Mouse (Mus musculus) forebrain, postnatal 0 days (tissue): ENCODE results near the gene Lgals7. TPM values are rescaled to one million over a fixed set of nuclear protein-coding genes. Genes with fewer than 3 reads are reported as not detected.

Experiments used
- ATAC-seq: fragments of 200-750 bp; cut with Nextera tagmentation; 2 replicates; pipeline ENCODE4 v1.8.0; 2017; ENCODE audit warnings: mild to moderate bottlenecking, moderate library complexity
- DNase-seq: peaks from one replicate; pipeline ENCODE4 v3.0.0-alpha.2; 2015
- H3K27ac ChIP-seq: fragments of 300-500 bp; sonication (generic); 2 replicates; pipeline ENCODE4 v1.5.1; 2014; ENCODE audit warnings: low read depth, mild to moderate bottlenecking, antibody characterized with exemption, low read length, moderate library complexity, mixed read lengths
- H3K27me3 ChIP-seq: fragments of 300-500 bp; sonication (generic); 2 replicates; pipeline ENCODE4 v1.6.1; 2014; ENCODE audit warnings: mild to moderate bottlenecking, low read length, mixed read lengths; ENCODE audit not compliant: insufficient read depth
- H3K36me3 ChIP-seq: fragments of 300-500 bp; sonication (generic); 2 replicates; pipeline ENCODE4 v1.6.1; 2014; ENCODE audit warnings: mild to moderate bottlenecking, moderate library complexity; ENCODE audit not compliant: insufficient read depth
- H3K4me1 ChIP-seq: fragments of 300-500 bp; sonication (generic); 2 replicates; pipeline ENCODE4 v1.6.1; 2014; ENCODE audit warnings: antibody characterized with exemption; ENCODE audit not compliant: insufficient read depth
- H3K4me2 ChIP-seq: fragments of 300-500 bp; sonication (generic); 2 replicates; pipeline ENCODE4 v1.6.1; 2014; ENCODE audit warnings: low read depth, mild to moderate bottlenecking, moderate library complexity
- H3K4me3 ChIP-seq: fragments of 300-500 bp; sonication (generic); 2 replicates; pipeline ENCODE4 v1.5.1; 2014; ENCODE audit warnings: low read depth, low read length, mixed read lengths
- H3K9ac ChIP-seq: fragments of 300-500 bp; sonication (generic); 2 replicates; pipeline ENCODE4 v1.6.1; 2014; ENCODE audit warnings: mild to moderate bottlenecking
- H3K9me3 ChIP-seq: fragments of 300-500 bp; sonication (generic); 2 replicates; pipeline ENCODE4 v1.6.1; 2016; ENCODE audit warnings: low read length
- CTCF ChIP-seq: sonication (generic); IDR thresholded peaks from 2 replicates; pipeline ENCODE4 v1.5.1; 2016; ENCODE audit warnings: antibody characterized with exemption, control low read depth, low read depth
- WGBS: fragments of 180-500 bp; shearing (Covaris S2); extraction: QIAGEN DNeasy Blood & Tissue Kit; methylation state at CpG from one replicate; pipeline ENCODE4 v1.1.7; 2014; 5-methylcytosine and 5-hydroxymethylcytosine counted together
- polyA plus RNA-seq: library from polyadenylated mRNA; unstranded; fragments of >200 nt; fragmentation: Nextera tagmentation; extraction: Ambion mirVana; gene quantifications from 2 replicates; pipeline ENCODE4 v1.2.1, GENCODE M21; 2015
- total RNA-seq: library from RNA; depleted of rRNA; stranded (reverse); fragments of >200 nt; gene quantifications from 2 replicates; pipeline ENCODE4 v1.2.3, GENCODE M21; 2014; rRNA removed

The Lgals7 gene
- total RNA-seq (2.8 and 10.4 TPM in 2 replicates), polyA plus RNA-seq (3.5 and 3.8 TPM in 2 replicates)

DNA sequence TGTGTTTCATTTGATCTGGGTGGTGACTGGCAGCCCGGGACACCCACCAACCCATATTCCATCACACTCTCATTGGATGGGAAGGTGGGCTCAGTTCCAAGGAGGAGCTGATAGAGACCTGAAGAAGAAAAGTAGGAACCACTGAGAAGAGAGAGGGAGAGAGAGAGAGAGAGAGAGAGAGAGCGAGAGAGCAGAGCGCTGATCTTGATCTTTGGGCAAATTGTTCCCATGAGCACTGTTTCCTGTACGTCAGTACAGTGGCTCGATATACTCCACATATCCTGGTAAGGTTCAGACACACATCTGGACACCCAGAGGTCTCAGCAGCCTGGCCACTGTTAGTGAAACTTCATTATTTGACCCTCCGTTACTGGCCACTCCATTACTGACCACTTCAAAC is at the start of gene Lgals7:
Gene Lgals7, plus strand, starts transcription at position 314 of the 400 bp plus-strand sequence.
- Histone ChIP-seq H3K27ac (no peak within 1 kb of the TSS), H3K4me3 (no peak within 1 kb of the TSS), H3K4me1 (no peaks in the 10 kb centered on the region), H3K36me3 (no peaks in the 10 kb centered on the region), H3K9me3 (no peaks in the 10 kb centered on the region), H3K4me2 (no peak within 1 kb of the TSS), H3K27me3 (no peaks in the 10 kb centered on the region), H3K9ac (no peak within 1 kb of the TSS)
- no peak for TF ChIP-seq CTCF
- DNase-seq (no peak), ATAC-seq (no peak)
- 88% methylated on average over 6 of the region's 6 CpGs for WGBS

DNA sequence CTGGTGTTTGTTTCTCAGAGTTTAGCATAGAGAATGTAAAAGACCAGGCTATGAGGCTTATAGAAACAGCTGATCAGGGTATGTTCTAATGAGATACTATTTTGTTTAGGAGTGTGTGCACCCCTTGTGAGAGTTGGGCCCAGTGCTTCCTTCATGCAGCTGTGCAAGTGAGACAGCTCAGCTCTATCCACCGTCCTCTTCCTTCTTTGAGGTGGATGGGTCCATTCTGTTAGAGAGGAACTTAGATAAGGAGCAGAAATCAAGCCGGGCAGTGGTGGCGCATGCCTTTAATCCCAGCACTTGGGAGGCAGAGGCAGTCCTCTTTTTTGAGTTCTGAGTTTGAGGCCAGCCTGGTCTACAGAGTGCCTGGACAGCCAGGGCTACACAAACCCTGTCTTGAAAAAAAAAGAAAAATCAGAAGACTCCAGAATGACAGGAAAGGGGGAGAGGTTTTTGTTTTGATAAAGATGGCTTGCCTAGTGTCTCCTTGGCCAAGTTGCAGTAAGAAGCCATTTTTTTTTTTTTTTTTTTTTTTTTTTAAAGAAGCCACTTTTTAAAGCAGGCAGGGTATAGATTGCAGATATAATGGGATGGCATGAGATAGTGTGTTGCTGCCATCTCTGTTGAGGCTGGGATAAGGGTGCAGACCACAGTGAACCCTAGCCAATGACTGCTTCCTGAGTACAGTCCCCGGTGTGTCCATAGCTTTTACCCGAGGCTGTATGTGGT is 49.2 kb upstream of the Lgals7 start:
- TF ChIP-seq CTCF, result no peak
- Histone ChIP-seq H3K27me3 (no peaks in the 10 kb centered on the region), H3K9ac (no peak overlapping the region), H3K36me3 (peaks cover 62% of the 10 kb centered on the region), H3K27ac (no peak overlapping the region), H3K9me3 (no peaks in the 10 kb centered on the region), H3K4me3 (no peak overlapping the region), H3K4me2 (no peak overlapping the region), H3K4me1 (peaks cover 11% of the 10 kb centered on the region)
- 90% methylated on average over 5 of the region's 5 CpGs for WGBS
- DNase-seq (no peak), ATAC-seq (no peak)

DNA sequence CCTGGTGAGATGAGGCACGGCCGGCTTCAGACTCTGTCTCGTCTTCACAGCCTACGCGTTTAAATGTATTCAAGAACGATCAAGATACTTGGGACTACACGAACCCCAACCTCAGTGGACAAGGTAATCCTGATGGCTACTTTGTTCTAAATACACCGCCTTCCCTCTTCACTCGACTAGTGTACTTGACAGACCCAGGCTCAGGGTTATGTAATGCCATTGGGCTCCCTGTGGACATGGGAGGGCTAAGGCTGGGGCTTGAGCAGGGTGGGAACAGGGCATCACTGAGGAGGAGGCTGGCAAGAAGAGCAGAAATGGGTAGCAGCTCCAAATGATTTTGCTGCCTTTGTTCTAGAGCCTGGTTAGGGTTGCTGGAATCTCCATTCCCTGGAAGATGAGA is 48.4 kb upstream of the Lgals7 start:
- ATAC-seq, result no peak
- peaks cover 11% of the 10 kb centered on the region for H3K4me1 ChIP-seq

DNA sequence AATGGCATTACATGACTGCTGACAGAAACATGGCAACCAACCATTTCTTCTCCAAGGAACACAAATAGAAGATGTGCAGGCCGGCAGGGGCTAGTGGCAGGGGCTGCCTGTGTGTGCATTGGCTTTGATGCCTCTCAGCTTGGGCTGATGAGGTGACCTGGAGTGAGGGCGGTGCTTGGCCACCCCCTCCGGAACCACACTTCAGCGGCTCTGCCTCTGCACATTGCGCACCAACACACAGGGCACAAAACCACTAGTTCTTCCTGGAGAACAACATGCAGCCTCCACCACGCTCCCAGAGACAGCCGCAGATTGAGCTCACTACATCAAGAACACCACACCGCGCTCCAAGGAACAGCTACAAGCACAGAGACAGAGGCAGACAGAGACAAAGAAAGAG is 47.5 kb upstream of the Lgals7 start:
- DNase-seq, result no peak
- WGBS, result 80% methylated on average over 9 of the region's 9 CpGs
- Histone ChIP-seq H3K9ac (no peak overlapping the region), H3K4me1 (peaks cover 11% of the 10 kb centered on the region), H3K9me3 (no peaks in the 10 kb centered on the region), H3K27me3 (no peaks in the 10 kb centered on the region), H3K4me3 (no peak overlapping the region), H3K36me3 (peaks cover 79% of the 10 kb centered on the region), H3K27ac (no peak overlapping the region), H3K4me2 (no peak overlapping the region)
- no peak for ATAC-seq
- no peak for TF ChIP-seq CTCF

More for the DNA sequence above, 48.4 kb upstream of the Lgals7 start:
- DNase-seq, result no peak
- TF ChIP-seq CTCF, result no peak
- Histone ChIP-seq H3K4me2 (no peak overlapping the region), H3K9ac (no peak overlapping the region), H3K27me3 (no peaks in the 10 kb centered on the region), H3K4me3 (no peak overlapping the region), H3K36me3 (peaks cover 70% of the 10 kb centered on the region), H3K27ac (no peak overlapping the region), H3K9me3 (no peaks in the 10 kb centered on the region)
- 92% methylated on average over 9 of the region's 9 CpGs for WGBS

DNA sequence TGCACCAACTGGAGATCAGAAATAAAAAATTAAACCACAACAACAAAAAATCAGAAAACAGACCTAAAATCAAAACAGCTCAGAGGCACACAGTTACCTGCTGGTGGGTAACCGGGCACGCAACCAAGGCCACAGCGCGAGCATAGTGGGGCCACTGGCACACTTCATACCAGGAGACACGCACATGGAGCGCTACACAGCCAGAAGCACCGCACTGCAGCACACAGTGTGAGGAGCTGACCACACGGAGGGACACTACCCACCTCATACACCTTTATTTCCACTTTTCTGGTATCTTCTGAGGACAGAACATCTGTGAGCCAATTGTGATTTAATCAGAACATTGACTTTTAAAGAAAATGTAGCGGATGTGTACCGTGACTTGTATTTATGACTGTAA is 46.7 kb upstream of the Lgals7 start:
- peaks cover 86% of the 10 kb centered on the region for H3K36me3 ChIP-seq
- no peak overlapping the region for H3K27ac ChIP-seq
- DNase-seq (no peak), ATAC-seq (no peak)
- H3K4me2 ChIP-seq, result no peak overlapping the region
- peaks cover 11% of the 10 kb centered on the region for H3K4me1 ChIP-seq
- no peaks in the 10 kb centered on the region for H3K9me3 ChIP-seq
- TF ChIP-seq CTCF, result no peak
- 88% methylated on average over 10 of the region's 10 CpGs for WGBS
- H3K9ac ChIP-seq, result no peak overlapping the region
- no peaks in the 10 kb centered on the region for H3K27me3 ChIP-seq
- H3K4me3 ChIP-seq, result no peak overlapping the region

DNA sequence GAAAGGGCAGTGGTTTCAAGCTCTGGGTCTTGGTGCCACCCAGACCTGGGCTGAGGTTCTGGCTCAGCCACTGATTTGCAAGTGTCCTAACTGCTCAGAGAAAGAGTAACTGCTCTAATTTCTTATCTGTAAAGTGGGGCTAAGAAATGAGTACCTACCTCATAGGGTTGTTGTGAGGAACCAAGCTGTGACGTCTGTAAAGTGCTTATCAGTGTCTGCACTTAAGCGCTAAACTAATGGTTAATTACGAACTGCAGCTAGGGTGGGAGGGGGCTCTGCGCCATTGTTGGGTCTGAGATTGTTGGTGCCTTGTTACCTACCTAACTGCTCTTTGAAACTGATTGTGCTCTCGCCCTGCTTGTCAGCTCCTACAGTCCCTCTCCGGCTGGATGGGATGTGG is 46.1 kb upstream of the Lgals7 start:
- Histone ChIP-seq H3K4me3 (no peak overlapping the region), H3K27me3 (no peaks in the 10 kb centered on the region), H3K4me1 (peaks cover 5% of the 10 kb centered on the region; the same call in 1 of the 2 replicates), H3K27ac (no peak overlapping the region), H3K4me2 (no peak overlapping the region), H3K9ac (no peak overlapping the region), H3K9me3 (no peaks in the 10 kb centered on the region), H3K36me3 (peaks cover 92% of the 10 kb centered on the region)
- DNase-seq, result no peak
- no peak for ATAC-seq
- TF ChIP-seq CTCF, result no peak
- 50% methylated on average over 6 of the region's 6 CpGs for WGBS

DNA sequence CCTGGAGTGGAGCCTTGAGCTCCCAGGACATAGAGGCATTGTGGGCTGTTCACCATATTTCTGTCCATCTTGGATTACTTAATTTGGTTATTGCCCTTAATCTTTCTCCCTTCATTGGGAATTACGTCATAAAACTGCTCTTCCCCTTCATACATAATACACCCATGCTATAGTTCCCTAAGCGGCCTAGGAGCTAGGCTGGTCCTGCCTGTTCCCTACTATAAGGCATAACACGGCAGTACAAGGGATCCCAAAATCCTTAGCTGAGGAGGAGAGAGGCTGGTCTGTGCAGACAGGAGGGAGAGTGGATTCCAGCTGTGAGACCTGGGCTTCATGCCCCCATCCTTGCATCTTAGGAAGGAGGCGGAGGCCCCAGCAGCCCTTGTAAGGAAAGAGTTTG is 45.7 kb upstream of the Lgals7 start:
- WGBS, result 78% methylated on average over 4 of the region's 4 CpGs
- no peaks in the 10 kb centered on the region for H3K27me3 ChIP-seq

More for the DNA sequence above, 45.7 kb upstream of the Lgals7 start:
- no peak overlapping the region for H3K27ac ChIP-seq
- no peak for TF ChIP-seq CTCF
- ATAC-seq (no peak), DNase-seq (no peak)
- no peak overlapping the region for H3K4me3 ChIP-seq
- 0 out of 2 replicates have a peak, but pooled peaks cover under 1% of the 10 kb centered on the region for H3K4me1 ChIP-seq
- H3K9ac ChIP-seq, result no peak overlapping the region
- H3K9me3 ChIP-seq, result no peaks in the 10 kb centered on the region
- H3K36me3 ChIP-seq, result peaks cover 96% of the 10 kb centered on the region
- H3K4me2 ChIP-seq, result no peak overlapping the region
